Mouse (Mus musculus) gastrocnemius, adult 2 months (tissue): ENCODE measurements around the gene Kansl2. TPM values are rescaled to one million over a fixed set of nuclear protein-coding genes. Genes with fewer than 3 reads are reported as not detected.

ENCODE experiments used
- DNase-seq: peaks from one replicate; pipeline ENCODE4 v3.0.0; 2022
- H3K27ac ChIP-seq: fragments of 200-600 bp; 2 replicates; pipeline ENCODE4 v1.8.1; 2022; ENCODE audit warnings: mild to moderate bottlenecking
- H3K4me3 ChIP-seq: fragments of 200-600 bp; 2 replicates; pipeline ENCODE4 v1.8.1; 2022; ENCODE audit warnings: mild to moderate bottlenecking, moderate library complexity
- CTCF ChIP-seq: fragments of 200-600 bp; IDR thresholded peaks from 2 replicates; pipeline ENCODE4 v1.8.1; 2022; ENCODE audit warnings: antibody characterized with exemption, mild to moderate bottlenecking, moderate library complexity
- intact Hi-C: fragments of 180-260 bp; cut with DNase I; formaldehyde crosslinking; loops from one replicate; pipeline ENCODE4 v1.15.1; 2025
- microRNA-seq: library from miRNA; unstranded; fragments of <30 nt; microRNA quantifications from one replicate; pipeline ENCODE4 v1.2.0, GENCODE M21; 2021
- total RNA-seq, 2 experiments: library from RNA; stranded (reverse); gene quantifications; 2 replicates each; pipeline ENCODE4 v1.2.3; 2021

The Kansl2 gene
- total RNA-seq, 2 experiments from 2014 or later = 64.7 to 66.3 TPM

- no peak for DNase-seq
- TF ChIP-seq CTCF = no peak
- Histone ChIP-seq H3K27ac (peak within 1 kb of the TSS; percentile 83), H3K4me3 (no peak within 1 kb of the TSS)
- intact Hi-C loops = no loop called here
Observed at GRCm38 (mm10) chr15:98482701-98483100, 51.4 kb downstream of the Kansl2 start, which contains the start of gene Lalba. Gene Lalba (minus strand): TSS chr15:98482721.

GRCm38 (mm10) chr15:98479568-98480102, 54.4 kb downstream of the Kansl2 start:
- TF ChIP-seq CTCF = no peak
- intact Hi-C loops = loop anchor here (10.0 kb wide), 1 partner anchor 295 kb away; no protein-coding TSS in a partner anchor
- DNase-seq = no peak

GRCm38 (mm10) chr15:98476281-98476680, 57.8 kb downstream of the Kansl2 start:
- DNase-seq = no peak
- intact Hi-C loops = loop anchor here (10.0 kb wide), 1 partner anchor 291 kb away; no protein-coding TSS in a partner anchor
- H3K4me3 ChIP-seq = no peak overlapping the region
- no peak for TF ChIP-seq CTCF
- H3K27ac ChIP-seq = no peak overlapping the region

More at GRCm38 (mm10) chr15:98479568-98480102, 54.4 kb downstream of the Kansl2 start:
- Histone ChIP-seq H3K4me3 (no peak overlapping the region), H3K27ac (no peak overlapping the region)

GRCm38 (mm10) chr15:98475382-98475781, 58.7 kb downstream of the Kansl2 start:
- intact Hi-C loops = loop anchor here (10.0 kb wide), 1 partner anchor 291 kb away; no protein-coding TSS in a partner anchor
- H3K27ac ChIP-seq = no peak overlapping the region
- no peak overlapping the region for H3K4me3 ChIP-seq
- TF ChIP-seq CTCF = peak; percentile 72
- peak; percentile 64 for DNase-seq

- DNase-seq = no peak
- H3K4me3 ChIP-seq = no peak overlapping the region
- intact Hi-C loops = loop anchor here (10.0 kb wide), 1 partner anchor 290 kb away; no protein-coding TSS in a partner anchor
- TF ChIP-seq CTCF = no peak
- H3K27ac ChIP-seq = no peak overlapping the region
Observed at GRCm38 (mm10) chr15:98474958-98475357, 59.1 kb downstream of the Kansl2 start.

GRCm38 (mm10) chr15:98471539-98471938, 62.5 kb downstream of the Kansl2 start:
- intact Hi-C loops = loop anchor here (10.0 kb wide), 1 partner anchor 287 kb away; no protein-coding TSS in a partner anchor
- H3K4me3 ChIP-seq = no peak overlapping the region
- DNase-seq = no peak
- no peak overlapping the region for H3K27ac ChIP-seq
- TF ChIP-seq CTCF = no peak

- intact Hi-C loops = no loop called here
- Histone ChIP-seq H3K27ac (no peak within 1 kb of the TSS), H3K4me3 (no peak within 1 kb of the TSS)
- TF ChIP-seq CTCF = no peak
- no peak for DNase-seq
Observed at GRCm38 (mm10) chr15:98469596-98469995, 64.5 kb downstream of the Kansl2 start, which contains the start of gene OR5BS1P. Gene OR5BS1P (plus strand): TSS chr15:98469896.

Small RNA genes within 50 kb of the gene (microRNA-seq; reads per million reads assigned to microRNA genes)
- 9.4 reads per million, percentile 6 among the genes with 10 or more reads in this experiment for gene Mir1291

Other genes starting within 250 kb of the Kansl2 start
- 10 to 100 TPM in 1 of 2 experiments, 1 to 10 TPM in 1; 10.0 to 11.8 TPM for gene Zfp641, start 238.1 kb downstream of the Kansl2 start, total RNA-seq
- gene Olfr285, start 216.9 kb downstream of the Kansl2 start, total RNA-seq = not detected
- not detected for gene Olfr284, start 193.3 kb downstream of the Kansl2 start, total RNA-seq
- not detected for gene Olfr283, start 153.3 kb downstream of the Kansl2 start, total RNA-seq
- not detected for gene Olfr282, start 103.0 kb downstream of the Kansl2 start, total RNA-seq
- gene Olfr281, start 81.7 kb downstream of the Kansl2 start, total RNA-seq = not detected
- gene OR5BS1P, start 64.4 kb downstream of the Kansl2 start, total RNA-seq = not detected
- not detected for gene Lalba, start 51.5 kb downstream of the Kansl2 start, total RNA-seq
- gene Olfr279, start 41.9 kb downstream of the Kansl2 start, total RNA-seq = not detected
- 10 to 100 TPM; 20.4 to 20.5 TPM for gene Ccnt1, start 36.7 kb upstream of the Kansl2 start, total RNA-seq
- 1 to 10 TPM in 1 of 2 experiments, not detected in 1; 1.2 TPM for gene 4930415O20Rik, start 36.7 kb upstream of the Kansl2 start, total RNA-seq
- 10 to 100 TPM; 22.8 to 23.1 TPM for gene Adcy6, start 75.8 kb upstream of the Kansl2 start, total RNA-seq
- gene Cacnb3, start 96.6 kb upstream of the Kansl2 start, total RNA-seq = 1 to 10 TPM; 1.8 to 2.2 TPM
- gene Ddx23, start 128.6 kb upstream of the Kansl2 start, total RNA-seq = 10 to 100 TPM; 66.3 to 67.4 TPM
- gene Rnd1, start 143.2 kb upstream of the Kansl2 start, total RNA-seq = 1 to 10 TPM; 1.2 to 1.5 TPM
- gene Ccdc65, start 173.9 kb upstream of the Kansl2 start, total RNA-seq = not detected
- 1 to 10 TPM; 1.0 to 1.3 TPM for gene Fkbp11, start 193.9 kb upstream of the Kansl2 start, total RNA-seq
- 1 to 10 TPM; 8.1 to 9.4 TPM for gene Arf3, start 228.9 kb upstream of the Kansl2 start, total RNA-seq
- 1 to 10 TPM in 1 of 2 experiments, under 1 TPM in 1; 0.97 to 1.4 TPM for gene Wnt10b, start 243.9 kb upstream of the Kansl2 start, total RNA-seq